Mouse (Mus musculus) forebrain, postnatal 0 days (tissue): ENCODE data around the gene Rbm5. TPM values are rescaled to one million over a fixed set of nuclear protein-coding genes. Genes with fewer than 3 reads are reported as not detected.

Experiments used
- ATAC-seq: fragments of 200-750 bp; cut with Nextera tagmentation; 2 replicates; pipeline ENCODE4 v1.8.0; 2017; ENCODE audit warnings: mild to moderate bottlenecking, moderate library complexity
- DNase-seq: peaks from one replicate; pipeline ENCODE4 v3.0.0-alpha.2; 2015
- H3K27ac ChIP-seq: fragments of 300-500 bp; sonication (generic); 2 replicates; pipeline ENCODE4 v1.5.1; 2014; ENCODE audit warnings: low read depth, mild to moderate bottlenecking, antibody characterized with exemption, low read length, moderate library complexity, mixed read lengths
- H3K27me3 ChIP-seq: fragments of 300-500 bp; sonication (generic); 2 replicates; pipeline ENCODE4 v1.6.1; 2014; ENCODE audit warnings: mild to moderate bottlenecking, low read length, mixed read lengths; ENCODE audit not compliant: insufficient read depth
- H3K36me3 ChIP-seq: fragments of 300-500 bp; sonication (generic); 2 replicates; pipeline ENCODE4 v1.6.1; 2014; ENCODE audit warnings: mild to moderate bottlenecking, moderate library complexity; ENCODE audit not compliant: insufficient read depth
- H3K4me1 ChIP-seq: fragments of 300-500 bp; sonication (generic); 2 replicates; pipeline ENCODE4 v1.6.1; 2014; ENCODE audit warnings: antibody characterized with exemption; ENCODE audit not compliant: insufficient read depth
- H3K4me2 ChIP-seq: fragments of 300-500 bp; sonication (generic); 2 replicates; pipeline ENCODE4 v1.6.1; 2014; ENCODE audit warnings: low read depth, mild to moderate bottlenecking, moderate library complexity
- H3K4me3 ChIP-seq: fragments of 300-500 bp; sonication (generic); 2 replicates; pipeline ENCODE4 v1.5.1; 2014; ENCODE audit warnings: low read depth, low read length, mixed read lengths
- H3K9ac ChIP-seq: fragments of 300-500 bp; sonication (generic); 2 replicates; pipeline ENCODE4 v1.6.1; 2014; ENCODE audit warnings: mild to moderate bottlenecking
- H3K9me3 ChIP-seq: fragments of 300-500 bp; sonication (generic); 2 replicates; pipeline ENCODE4 v1.6.1; 2016; ENCODE audit warnings: low read length
- CTCF ChIP-seq: sonication (generic); IDR thresholded peaks from 2 replicates; pipeline ENCODE4 v1.5.1; 2016; ENCODE audit warnings: antibody characterized with exemption, control low read depth, low read depth
- WGBS: fragments of 180-500 bp; shearing (Covaris S2); extraction: QIAGEN DNeasy Blood & Tissue Kit; methylation state at CpG from one replicate; pipeline ENCODE4 v1.1.7; 2014; 5-methylcytosine and 5-hydroxymethylcytosine counted together
- polyA plus RNA-seq: library from polyadenylated mRNA; unstranded; fragments of >200 nt; fragmentation: Nextera tagmentation; extraction: Ambion mirVana; gene quantifications from 2 replicates; pipeline ENCODE4 v1.2.1, GENCODE M21; 2015
- total RNA-seq: library from RNA; depleted of rRNA; stranded (reverse); fragments of >200 nt; gene quantifications from 2 replicates; pipeline ENCODE4 v1.2.3, GENCODE M21; 2014

Gene Rbm5
- total and polyA plus RNA-seq, 2 experiments from 2014 or later: 152 to 208 TPM

GRCm38 (mm10) chr9:107734567-107734971 is 36.2 kb downstream of the Rbm5 start:
- Histone ChIP-seq H3K4me2 (no peak overlapping the region), H3K27me3 (no peaks in the 10 kb centered on the region), H3K27ac (no peak overlapping the region; the same call in 1 of the 2 replicates), H3K4me3 (no peak overlapping the region), H3K4me1 (peaks cover 23% of the 10 kb centered on the region), H3K36me3 (peaks cover 14% of the 10 kb centered on the region), H3K9me3 (no peaks in the 10 kb centered on the region), H3K9ac (no peak overlapping the region)
- DNase-seq (no peak), ATAC-seq (no peak)
- no peak for TF ChIP-seq CTCF
- 21% methylated on average over 7 of the region's 7 CpGs for WGBS

- Histone ChIP-seq H3K27me3 (no peaks in the 10 kb centered on the region), H3K4me1 (peaks cover 11% of the 10 kb centered on the region; the same call in 1 of the 2 replicates), H3K9me3 (no peaks in the 10 kb centered on the region), H3K4me3 (no peak overlapping the region), H3K36me3 (no peaks in the 10 kb centered on the region), H3K27ac (peak overlapping the region; percentile 73), H3K4me2 (no peak overlapping the region), H3K9ac (no peak overlapping the region)
- ATAC-seq (peak; percentile 59), DNase-seq (peak; percentile 72)
- WGBS: 16% methylated on average over 3 of the region's 3 CpGs
- TF ChIP-seq CTCF: no peak
Measured at GRCm38 (mm10) chr9:107729709-107730108, 41.1 kb downstream of the Rbm5 start.

- Histone ChIP-seq H3K9me3 (no peaks in the 10 kb centered on the region), H3K9ac (no peak overlapping the region), H3K4me2 (no peak overlapping the region), H3K4me1 (peaks cover 10% of the 10 kb centered on the region; the same call in 1 of the 2 replicates), H3K27ac (peak overlapping the region; percentile 73), H3K27me3 (no peaks in the 10 kb centered on the region), H3K36me3 (no peaks in the 10 kb centered on the region), H3K4me3 (no peak overlapping the region)
- ATAC-seq: 0 out of 2 replicates have a peak, but pooled peaks have one; percentile 5
- 73% methylated on average over 6 of the region's 6 CpGs for WGBS
- TF ChIP-seq CTCF: no peak
- no peak for DNase-seq
Measured at GRCm38 (mm10) chr9:107728919-107729670, 41.7 kb downstream of the Rbm5 start.

GRCm38 (mm10) chr9:107727041-107727440 is 43.8 kb downstream of the Rbm5 start:
- ATAC-seq (peak; percentile 70; the same call in 1 of the 2 replicates), DNase-seq (peak; percentile 52)
- Histone ChIP-seq H3K4me3 (no peak overlapping the region), H3K4me2 (no peak overlapping the region), H3K27ac (no peak overlapping the region), H3K27me3 (no peaks in the 10 kb centered on the region), H3K9ac (no peak overlapping the region), H3K36me3 (no peaks in the 10 kb centered on the region), H3K9me3 (no peaks in the 10 kb centered on the region), H3K4me1 (peaks cover 17% of the 10 kb centered on the region)
- TF ChIP-seq CTCF: no peak
- 52% methylated on average over 3 of the region's 3 CpGs for WGBS

GRCm38 (mm10) chr9:107724796-107725195 is 46.0 kb downstream of the Rbm5 start:
- Histone ChIP-seq H3K27me3 (no peaks in the 10 kb centered on the region), H3K4me1 (peaks cover 10% of the 10 kb centered on the region), H3K36me3 (no peaks in the 10 kb centered on the region), H3K27ac (no peak overlapping the region), H3K9me3 (no peaks in the 10 kb centered on the region), H3K9ac (no peak overlapping the region), H3K4me3 (no peak overlapping the region), H3K4me2 (no peak overlapping the region)
- DNase-seq (no peak), ATAC-seq (no peak)
- 100% methylated on average over 1 of the region's 1 CpGs for WGBS
- no peak for TF ChIP-seq CTCF

- Histone ChIP-seq H3K36me3 (no peaks in the 10 kb centered on the region), H3K9ac (no peak overlapping the region), H3K9me3 (no peaks in the 10 kb centered on the region), H3K4me1 (peaks cover 8% of the 10 kb centered on the region), H3K27me3 (no peaks in the 10 kb centered on the region), H3K27ac (no peak overlapping the region), H3K4me2 (peak overlapping the region; percentile 24), H3K4me3 (no peak overlapping the region)
- DNase-seq (peak; percentile 44), ATAC-seq (peak; percentile 51)
- TF ChIP-seq CTCF: no peak
- WGBS: 8% methylated on average over 11 of the region's 11 CpGs
Measured at GRCm38 (mm10) chr9:107723794-107724531, 46.8 kb downstream of the Rbm5 start.

GRCm38 (mm10) chr9:107723292-107723691 is 47.5 kb downstream of the Rbm5 start:
- H3K9ac ChIP-seq: no peak overlapping the region
- no peak for ATAC-seq

More at GRCm38 (mm10) chr9:107723292-107723691, 47.5 kb downstream of the Rbm5 start:
- Histone ChIP-seq H3K9me3 (no peaks in the 10 kb centered on the region), H3K36me3 (no peaks in the 10 kb centered on the region), H3K27me3 (no peaks in the 10 kb centered on the region), H3K4me2 (no peak overlapping the region), H3K27ac (no peak overlapping the region), H3K4me3 (no peak overlapping the region), H3K4me1 (peaks cover 8% of the 10 kb centered on the region)
- no peak for DNase-seq
- no peak for TF ChIP-seq CTCF
- WGBS: 33% methylated on average over 6 of the region's 6 CpGs
